Mouse (Mus musculus) bone marrow, adult 2 months (tissue): ENCODE measurements around the gene Htr2c. TPM values are rescaled to one million over a fixed set of nuclear protein-coding genes. Genes with fewer than 3 reads are reported as not detected.

ENCODE experiments used
- H3K27ac ChIP-seq: fragments of 200-500 bp; 2 replicates; pipeline ENCODE4 v1.5.1; 2012; ENCODE audit warnings: low read depth, mild to moderate bottlenecking, control low read depth, inconsistent platforms, low read length; ENCODE audit not compliant: control insufficient read depth, poor library complexity, insufficient read depth
- H3K4me1 ChIP-seq: fragments of 200-500 bp; 2 replicates; pipeline ENCODE4 v1.6.1; 2011; ENCODE audit warnings: low read length; ENCODE audit not compliant: control insufficient read depth, insufficient read depth
- H3K4me3 ChIP-seq: fragments of 200-500 bp; replicated peaks from 2 replicates; pipeline ENCODE3; 2011; ENCODE audit warnings: mild to moderate bottlenecking, low read depth, low read length, control low read depth; ENCODE audit not compliant: control insufficient read depth
- CTCF ChIP-seq: fragments of 200-500 bp; IDR thresholded peaks from 2 replicates; pipeline ENCODE4 v1.5.1; 2011; ENCODE audit warnings: low read length, control low read depth; ENCODE audit not compliant: control insufficient read depth, insufficient read depth
- POLR2A ChIP-seq: fragments of 200-500 bp; IDR thresholded peaks from 2 replicates; pipeline ENCODE4 v1.6.1; 2011; ENCODE audit warnings: low read depth, mild to moderate bottlenecking, control low read depth, low read length, borderline replicate concordance; ENCODE audit not compliant: control insufficient read depth
- WGBS: fragments of 180-500 bp; shearing (Covaris S2); methylation state at CpG from one replicate; pipeline ENCODE4 v1.1.7; 2018; 5-methylcytosine and 5-hydroxymethylcytosine counted together
- polyA plus RNA-seq: library from polyadenylated mRNA; stranded (reverse); fragments of >200 nt; gene quantifications from 2 replicates; pipeline ENCODE4 v1.2.4, GENCODE M21; 2011; ENCODE audit warnings: low replicate concordance; ENCODE audit not compliant: missing spikeins, insufficient read depth, insufficient read length

The Htr2c gene
- polyA plus RNA-seq, 1 experiment: not detected

- no peak for TF ChIP-seq CTCF
- TF ChIP-seq POLR2A: no peak
- Histone ChIP-seq H3K4me3 (no peak overlapping the region), H3K4me1 (no peaks in the 10 kb centered on the region), H3K27ac (no peak overlapping the region)
- WGBS: 12% methylated on average over 3 of the region's 3 CpGs
Measured at GRCm38 (mm10) chrX:147055730-147056129, 93.4 kb downstream of the Htr2c start.

DNA sequence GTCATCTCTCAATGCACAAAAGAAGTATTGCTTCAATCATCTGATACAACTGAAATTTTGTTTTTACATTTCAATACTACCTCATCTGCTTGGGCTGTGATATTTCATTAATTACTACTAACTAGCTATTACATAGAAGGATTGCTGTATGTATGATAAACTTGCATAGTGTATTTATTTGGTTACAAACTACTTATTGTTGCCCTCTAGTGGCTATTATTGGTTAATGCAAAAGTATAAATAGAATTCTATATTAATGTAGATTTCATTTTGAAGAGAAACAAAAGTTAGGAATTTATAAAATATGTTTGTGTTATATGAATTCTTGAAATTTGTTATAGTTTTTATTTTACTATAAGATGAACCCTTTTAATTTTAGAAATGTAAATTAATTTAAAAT lies 109.3 kb downstream of the Htr2c start:
- TF ChIP-seq CTCF: no peak
- Histone ChIP-seq H3K4me3 (no peak overlapping the region), H3K4me1 (no peaks in the 10 kb centered on the region), H3K27ac (no peak overlapping the region)

DNA sequence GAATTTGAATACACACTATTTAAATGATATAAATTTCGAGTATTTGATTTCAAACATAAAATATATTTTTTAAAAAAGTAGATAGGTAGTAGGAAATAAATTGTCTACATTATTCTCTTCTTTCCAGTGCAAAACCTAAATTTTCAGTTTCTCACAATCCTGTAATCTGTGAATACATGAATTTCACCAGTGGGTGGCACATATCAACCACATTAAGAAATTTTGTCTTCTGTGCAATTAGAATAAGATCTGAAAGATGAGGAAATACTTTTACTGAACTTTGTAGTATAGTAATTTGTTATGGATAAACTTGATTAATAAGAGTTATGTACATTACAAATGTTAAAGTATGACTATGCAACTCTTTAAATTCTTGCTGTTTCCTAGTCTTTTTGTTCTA lies 156.8 kb downstream of the Htr2c start:
- no peak overlapping the region for H3K27ac ChIP-seq
- no peak for TF ChIP-seq CTCF
- H3K4me1 ChIP-seq: no peaks in the 10 kb centered on the region
- WGBS: 38% methylated on average over 1 of the region's 1 CpGs
- no peak overlapping the region for H3K4me3 ChIP-seq

DNA sequence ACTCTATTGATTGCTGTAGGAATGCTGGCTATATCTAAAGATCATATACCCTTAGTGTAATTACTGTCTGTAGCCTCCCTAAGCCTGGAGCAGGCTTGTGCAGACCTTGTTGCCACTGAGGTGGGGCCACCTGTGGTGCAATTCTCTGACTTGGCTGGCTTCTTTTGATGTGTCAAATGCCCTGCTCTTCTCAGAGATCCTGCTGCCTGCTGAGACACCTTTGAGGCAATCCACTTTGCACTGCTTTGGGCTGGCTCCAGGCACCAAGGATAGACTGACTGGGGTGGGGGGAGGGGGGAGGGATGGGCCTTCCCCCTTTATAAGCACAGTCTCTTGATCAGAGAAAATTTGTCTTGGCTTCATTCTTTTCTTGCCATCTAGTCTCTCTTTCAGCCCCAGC lies 252.9 kb downstream of the Htr2c start:
- Histone ChIP-seq H3K27ac (no peak overlapping the region), H3K4me3 (no peak overlapping the region), H3K4me1 (no peaks in the 10 kb centered on the region)
- TF ChIP-seq CTCF (no peak), POLR2A (no peak)

DNA sequence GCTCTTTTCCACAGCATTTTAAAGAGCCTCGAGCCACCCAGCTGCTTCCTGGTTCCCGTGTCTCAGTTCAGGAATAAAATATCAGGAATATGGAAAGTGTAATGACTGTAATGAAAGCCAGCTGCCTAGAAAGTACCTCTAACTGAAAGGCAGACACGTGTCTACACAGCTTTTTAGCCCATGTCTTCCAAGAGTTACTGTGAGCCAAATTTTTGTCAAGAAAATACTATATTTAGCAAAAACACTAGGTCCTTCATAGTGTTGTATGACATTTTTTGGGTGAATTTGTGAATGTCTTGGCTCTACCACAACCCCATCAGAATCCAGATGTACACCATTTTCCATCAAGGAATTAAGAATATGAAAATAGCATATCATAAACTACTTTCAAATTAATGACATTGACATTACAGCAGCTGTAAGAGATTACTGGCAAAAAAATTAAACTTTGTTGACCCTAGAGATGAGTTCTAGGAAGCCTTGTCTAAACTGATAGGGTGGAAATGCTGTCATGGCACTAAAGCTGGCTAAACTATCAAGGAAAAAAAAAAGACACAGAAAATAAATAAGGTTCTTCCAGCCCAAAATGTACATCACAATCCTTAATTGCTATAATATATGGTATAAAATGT lies 255.2 kb downstream of the Htr2c start:
- H3K27ac ChIP-seq: no peak overlapping the region
- no peaks in the 10 kb centered on the region for H3K4me1 ChIP-seq
- TF ChIP-seq CTCF (no peak), POLR2A (no peak)
- no peak overlapping the region for H3K4me3 ChIP-seq
- WGBS: 67% methylated on average over 3 of the region's 3 CpGs

DNA sequence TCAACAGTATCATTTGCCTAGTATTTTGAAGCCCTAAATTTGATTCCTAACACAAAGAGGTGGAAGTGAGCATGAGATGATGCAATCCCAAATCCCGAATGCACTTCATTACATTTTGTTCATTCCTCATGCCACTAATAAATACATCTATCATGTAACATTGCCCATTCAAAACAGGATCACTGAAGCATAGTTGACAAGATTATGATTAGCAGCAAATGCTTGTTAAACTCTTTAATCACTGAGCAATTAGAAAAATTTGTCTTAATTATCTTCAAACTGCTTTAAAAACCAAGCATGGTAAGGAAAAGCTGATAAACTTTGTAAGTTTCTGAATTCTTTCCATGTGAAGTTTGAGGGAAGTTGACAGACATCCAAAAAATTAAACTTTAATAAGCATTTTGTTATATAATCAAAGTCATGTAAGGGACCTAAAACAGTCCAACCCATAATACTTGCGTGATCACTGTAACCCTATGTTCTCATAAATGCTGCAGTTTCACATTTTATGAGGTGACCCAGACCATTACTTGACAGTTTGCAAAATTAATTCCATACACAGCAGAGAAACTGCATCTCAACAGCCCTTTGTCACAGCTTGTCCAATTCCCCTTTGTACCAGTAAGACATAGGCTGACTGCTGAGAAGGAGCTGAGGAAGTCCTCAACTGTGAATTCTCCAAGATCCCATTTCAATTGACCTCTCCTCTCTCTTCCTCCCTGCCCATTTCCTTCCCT lies 276.7 kb downstream of the Htr2c start:
- WGBS: 74% methylated on average over 2 of the region's 2 CpGs

More for the DNA sequence above, 276.7 kb downstream of the Htr2c start:
- Histone ChIP-seq H3K4me3 (no peak overlapping the region), H3K27ac (no peak overlapping the region), H3K4me1 (no peaks in the 10 kb centered on the region)
- TF ChIP-seq CTCF (no peak), POLR2A (no peak)
